Mouse (Mus musculus) inflammation-experienced regulatory T-cells, adult 6 months (primary cell): ENCODE data around the gene Olfr832. TPM values are rescaled to one million over a fixed set of nuclear protein-coding genes. Genes with fewer than 3 reads are reported as not detected.
"Not testable (repeated sequence)": the region's sequence is repeated elsewhere in the genome, so short reads cannot be mapped to it uniquely, and the experiment has no call there.

Experiments
- ATAC-seq: one replicate; pipeline ENCODE4 v1.8.0; 2017
- polyA plus RNA-seq, 3 experiments: library from polyadenylated mRNA; unstranded; fragments of 100-300 nt; shearing (Covaris generic); gene quantifications; one replicate each; pipeline ENCODE4 v1.2.1; 2017

Olfr832 gene
- not detected for polyA plus RNA-seq

DNA sequence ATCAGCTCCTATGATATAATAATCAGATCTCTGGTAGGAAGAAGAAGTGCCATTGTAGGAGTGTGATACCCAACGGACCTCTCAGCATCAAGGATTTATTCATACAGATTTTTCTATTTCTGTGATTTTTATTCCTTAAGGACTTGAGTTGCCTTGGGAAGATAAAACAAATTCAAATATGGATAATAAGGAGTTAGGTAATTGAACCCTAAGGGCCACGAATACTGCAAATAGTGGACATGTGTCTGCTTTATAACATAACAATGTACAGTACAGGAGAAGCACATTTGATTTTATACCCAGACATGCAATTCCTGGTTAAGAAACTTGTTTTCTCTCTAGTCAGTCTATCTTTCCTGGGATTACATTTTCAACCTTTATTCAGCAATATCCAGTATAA, at the start of gene Olfr832:
Gene Olfr832, plus strand, starts transcription at position 301 of the 400 bp plus-strand sequence.
- ATAC-seq: not testable (repeated sequence)

GRCm38 (mm10) chr9:18907699-18908098, 29.2 kb upstream of the Olfr832 start:
- ATAC-seq: not testable (repeated sequence)

GRCm38 (mm10) chr9:18927921-18928320, 9.0 kb upstream of the Olfr832 start:
- not testable (repeated sequence) for ATAC-seq

- no peak for ATAC-seq
Measured at GRCm38 (mm10) chr9:18962021-18962420, 25.1 kb downstream of the Olfr832 start.

GRCm38 (mm10) chr9:18987690-18988089, 50.8 kb downstream of the Olfr832 start, which contains the start of gene Olfr834:
Gene Olfr834, plus strand, starts transcription at chr9:18987990.
- ATAC-seq: no peak

Other genes with a start within 250 kb of the Olfr832 start
- gene Olfr24, start 173.1 kb upstream of the Olfr832 start, polyA plus RNA-seq: not detected
- gene Olfr828, start 117.6 kb upstream of the Olfr832 start, polyA plus RNA-seq: not detected
- gene Olfr829, start 82.2 kb upstream of the Olfr832 start, polyA plus RNA-seq: not detected
- not detected for gene Olfr830, start 62.4 kb upstream of the Olfr832 start, polyA plus RNA-seq
- gene Olfr834, start 50.9 kb downstream of the Olfr832 start, polyA plus RNA-seq: not detected
- gene Olfr835, start 95.6 kb downstream of the Olfr832 start, polyA plus RNA-seq: not detected
- gene Olfr836, start 183.3 kb downstream of the Olfr832 start, polyA plus RNA-seq: not detected
- not detected for gene Olfr837, start 199.2 kb downstream of the Olfr832 start, polyA plus RNA-seq
- not detected for gene Olfr839-ps1, start 240.2 kb downstream of the Olfr832 start, polyA plus RNA-seq